Mouse (Mus musculus) embryonic fibroblast, embryonic 13.5 days (primary cell): Measurements from ENCODE around the gene Adam23.

ENCODE experiments used
- CTCF ChIP-seq: IDR thresholded peaks from 2 replicates; pipeline ENCODE4 v1.5.1; 2011; ENCODE audit warnings: mild to moderate bottlenecking, control low read depth, low read length, moderate library complexity, borderline replicate concordance; ENCODE audit not compliant: insufficient read depth
- POLR2A ChIP-seq: IDR thresholded peaks from 2 replicates; pipeline ENCODE4 v1.6.1; 2011; ENCODE audit warnings: low read depth, mild to moderate bottlenecking, control low read depth, low read length, moderate library complexity

- TF ChIP-seq CTCF (no peak), POLR2A (no peak)
Observed at GRCm38 (mm10) chr1:63534271-63534827, 88.7 kb downstream of the Adam23 start.
